14 mouse cellular contexts compared by ENCODE assay signal in the genomic region with DNA sequence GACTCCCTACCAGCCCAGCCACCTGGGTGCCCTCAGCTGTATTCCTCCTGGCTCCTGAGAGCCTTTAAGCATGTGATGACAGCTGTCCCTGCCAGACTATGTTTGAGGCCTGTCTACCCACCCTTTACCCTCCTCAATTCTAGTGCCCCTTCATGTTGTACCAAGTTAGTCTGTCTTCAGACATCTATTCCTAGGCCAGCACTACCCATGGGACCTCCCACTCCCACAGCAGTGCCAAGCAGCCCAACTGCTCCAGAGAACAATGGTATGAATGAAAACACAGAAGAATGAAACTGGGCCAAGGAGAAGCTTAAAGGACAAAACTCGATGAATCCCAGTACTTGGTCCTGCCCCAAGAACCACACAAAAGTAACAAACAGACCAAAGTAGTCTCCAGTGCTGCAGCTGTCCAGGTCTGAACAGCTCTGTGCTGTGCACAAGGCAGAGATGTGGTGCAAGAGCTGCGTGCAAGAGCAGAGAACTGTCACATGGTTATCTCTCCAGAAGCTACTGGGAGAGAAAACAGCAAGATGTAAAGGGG. TPM values are rescaled to one million over a fixed set of nuclear protein-coding genes. Genes with fewer than 3 reads are reported as not detected.
DNase-seq lines count a peak whose midpoint lies in the region; ATAC-seq and TF ChIP-seq lines count a peak whose summit lies in the region.
"Had no signal": no experiment of that assay in that cellular context is flagged by ENCODE, and none has a peak within 500 bp of the region (broad histone marks: within the 10 kb centered on the region; RNA-seq: fewer than 3 reads in every experiment).

No protein-coding gene starts in this region.

- H3K36me3 ChIP-seq in heart, embryonic 11.5 days (ENCODE audit: control insufficient read depth, insufficient read depth, low read length), result peaks cover 3% of the 10 kb centered on the region
- H3K36me3 ChIP-seq in megakaryocyte, embryonic 14.5 days (replicated peaks; ENCODE audit: low read length), result peaks cover 30% of the 10 kb centered on the region
- peaks cover 6% of the 10 kb centered on the region; the same call in 1 of the 2 replicates for H3K36me3 ChIP-seq in midbrain, postnatal 0 days (ENCODE audit: insufficient read depth, low read length)

- peaks cover 55% of the 10 kb centered on the region for H3K4me1 ChIP-seq in heart, embryonic 11.5 days (ENCODE audit: control insufficient read depth, insufficient read depth, low read length)
- H3K4me1 ChIP-seq in megakaryocyte, embryonic 14.5 days, result peaks cover 91% of the 10 kb centered on the region
- H3K4me1 ChIP-seq in midbrain, postnatal 0 days (ENCODE audit: insufficient read depth, low read length), result no peaks in the 10 kb centered on the region

- no peak for DNase-seq in heart, postnatal 36 days
- DNase-seq in midbrain, postnatal 0 days (ENCODE audit: low spot score), result peak; percentile 70
- no peak for DNase-seq in adrenal gland, postnatal 4 days (ENCODE audit: low spot score in 2 of 2)
- DNase-seq: embryo, embryonic 11 days; kidney, postnatal 25 days; right cerebral cortex, postnatal 4 days had no signal

- 58% methylated on average over 2 of the region's 2 CpGs for WGBS in heart, embryonic 11.5 days (ENCODE audit: insufficient replicate concordance)
- 60% methylated on average over 2 of the region's 2 CpGs for WGBS in midbrain, postnatal 0 days

- no peak overlapping the region for H3K9ac ChIP-seq in heart, embryonic 11.5 days (ENCODE audit: low read depth, low read length)
- no peak overlapping the region for H3K9ac ChIP-seq in midbrain, postnatal 0 days (replicated peaks; ENCODE audit: low read length, poor library complexity, severe bottlenecking)
- H3K9ac ChIP-seq: limb, embryonic 12.5 days had no signal

- intact Hi-C loops in heart, postnatal 36 days (cut with DNase I), result loop anchor here (10.0 kb wide), 1 partner anchor 271 kb away; a partner anchor contains a TSS

- no peak overlapping the region for H3K4me3 ChIP-seq in heart, embryonic 11.5 days (ENCODE audit: low read depth, low read length)
- peak overlapping the region; percentile 79 for H3K4me3 ChIP-seq in megakaryocyte, embryonic 14.5 days (replicated peaks)
- no peak overlapping the region for H3K4me3 ChIP-seq in midbrain, postnatal 0 days (ENCODE audit: low read depth, low read length)
- H3K4me3 ChIP-seq: limb, embryonic 12.5 days had no signal

- H3K9me3 ChIP-seq in heart, embryonic 11.5 days (replicated peaks; ENCODE audit: control insufficient read depth, low read length), result no peaks in the 10 kb centered on the region
- no peaks in the 10 kb centered on the region for H3K9me3 ChIP-seq in megakaryocyte, embryonic 14.5 days
- H3K9me3 ChIP-seq in midbrain, postnatal 0 days (ENCODE audit: low read length), result no peaks in the 10 kb centered on the region
- H3K9me3 ChIP-seq: limb, embryonic 12.5 days had no signal

- peak overlapping the region; percentile 57; the same call in 1 of the 2 replicates for H3K27ac ChIP-seq in heart, embryonic 11.5 days (ENCODE audit: low read depth, low read length)
- H3K27ac ChIP-seq in midbrain, postnatal 0 days (ENCODE audit: low read depth, low read length), result peak overlapping the region; percentile 21; the same call in 1 of the 2 replicates
- H3K27ac ChIP-seq: limb, embryonic 12.5 days had no signal

- no peak for TF ChIP-seq CTCF in midbrain, postnatal 0 days (IDR thresholded peaks at IDR 0.05)

- 0 out of 2 replicates have a peak overlapping the region, but pooled peaks have one; percentile 6 for H3K4me2 ChIP-seq in heart, embryonic 11.5 days
- no peak overlapping the region for H3K4me2 ChIP-seq in midbrain, postnatal 0 days (ENCODE audit: low read depth, low read length, poor library complexity, severe bottlenecking)
- H3K4me2 ChIP-seq: limb, embryonic 12.5 days had no signal

- no peak for ATAC-seq in heart, embryonic 11.5 days (replicated peaks; ENCODE audit: insufficient number of reproducible peaks, low FRiP score, low TSS enrichment)
- no peak for ATAC-seq in megakaryocyte, adult 5-6 weeks (ENCODE audit: poor library complexity, severe bottlenecking)
- ATAC-seq in granulocyte monocyte progenitor cell, adult 5-6 weeks (replicated peaks; ENCODE audit: poor library complexity, severe bottlenecking), result peak; percentile 49
- no peak for ATAC-seq in midbrain, postnatal 0 days (ENCODE audit: low FRiP score)
- no peak for ATAC-seq in CD4-positive, CD25-positive, alpha-beta regulatory T cell, adult 4 months

- no peaks in the 10 kb centered on the region for H3K27me3 ChIP-seq in heart, embryonic 11.5 days (ENCODE audit: control insufficient read depth, insufficient read depth, low read length)
- H3K27me3 ChIP-seq in megakaryocyte, embryonic 14.5 days (replicated peaks), result no peaks in the 10 kb centered on the region
- no peaks in the 10 kb centered on the region for H3K27me3 ChIP-seq in midbrain, postnatal 0 days (ENCODE audit: insufficient read depth, low read length)
- H3K27me3 ChIP-seq: limb, embryonic 12.5 days had no signal

RNA-seq across cellular contexts. Expression of a gene that starts 11.7 kb away (rescaled TPM):
- 9.0 and 13.3 TPM in 2 replicates for polyA plus RNA-seq in heart, embryonic 11.5 days (2014; fragmentation: Nextera tagmentation; extraction: Ambion mirVana)
- 10 to 100 TPM; 30.2 to 34.0 TPM for total RNA-seq in heart, postnatal 36 days (2021)
- 31.0 and 49.7 TPM in 2 replicates for polyA plus RNA-seq in megakaryocyte, embryonic 14.5 days (2012; ENCODE audit: insufficient read depth, low replicate concordance)
- total RNA-seq in megakaryocyte, adult 5-6 weeks (2015), result 11.9 and 17.0 TPM in 2 replicates
- 25.6 and 25.7 TPM in 2 replicates for total RNA-seq in megakaryocyte, adult 5-6 weeks (2017)
- total RNA-seq in granulocyte monocyte progenitor cell, adult 5-6 weeks (2014; fragmentation: Nextera tagmentation), result 22.6 and 23.7 TPM in 2 replicates
- total RNA-seq in granulocyte monocyte progenitor cell, adult 5-6 weeks (2017), result 20.2 and 32.4 TPM in 2 replicates
- total RNA-seq in midbrain, postnatal 0 days (2014; rRNA removed), result 65.8 and 66.7 TPM in 2 replicates
- polyA plus RNA-seq in midbrain, postnatal 0 days (2015; fragmentation: Nextera tagmentation; extraction: Ambion mirVana), result 53.8 and 61.5 TPM in 2 replicates
- total RNA-seq in adrenal gland, postnatal 4 days (2021), result 10 to 100 TPM; 79.3 to 83.7 TPM
- 1 to 10 TPM; 6.7 to 6.9 TPM for polyA plus RNA-seq in CD4-positive, CD25-positive, alpha-beta regulatory T cell, adult 4 months (2017; shearing (Covaris generic))

RNA-seq across cellular contexts. Expression of a gene that starts 28.0 kb away (rescaled TPM):
- 30.9 and 31.4 TPM in 2 replicates for polyA plus RNA-seq in heart, embryonic 11.5 days (2014; fragmentation: Nextera tagmentation; extraction: Ambion mirVana)
- total RNA-seq in heart, postnatal 36 days (2021), result 10 to 100 TPM in 1 of 2 experiments, 1 to 10 TPM in 1; 9.4 to 11.4 TPM
- 42.1 and 48.4 TPM in 2 replicates for polyA plus RNA-seq in megakaryocyte, embryonic 14.5 days (2012; ENCODE audit: insufficient read depth, low replicate concordance)
- 2.0 and 3.6 TPM in 2 replicates for total RNA-seq in megakaryocyte, adult 5-6 weeks (2015)
- 4.1 and 8.0 TPM in 2 replicates for total RNA-seq in megakaryocyte, adult 5-6 weeks (2017)
- total RNA-seq in granulocyte monocyte progenitor cell, adult 5-6 weeks (2014; fragmentation: Nextera tagmentation), result 11.6 and 14.7 TPM in 2 replicates
- total RNA-seq in granulocyte monocyte progenitor cell, adult 5-6 weeks (2017), result 20.1 and 23.3 TPM in 2 replicates
- 86.4 and 92.4 TPM in 2 replicates for total RNA-seq in midbrain, postnatal 0 days (2014; rRNA removed)
- polyA plus RNA-seq in midbrain, postnatal 0 days (2015; fragmentation: Nextera tagmentation; extraction: Ambion mirVana), result 78.6 and 85.2 TPM in 2 replicates
- 10 to 100 TPM; 31.3 to 36.3 TPM for total RNA-seq in adrenal gland, postnatal 4 days (2021)
- polyA plus RNA-seq in CD4-positive, CD25-positive, alpha-beta regulatory T cell, adult 4 months (2017; shearing (Covaris generic)), result 10 to 100 TPM in 1 of 2 experiments, 1 to 10 TPM in 1; 5.6 to 10.6 TPM

RNA-seq across cellular contexts. Expression of a gene that starts 52.8 kb away (rescaled TPM):
- polyA plus RNA-seq in heart, embryonic 11.5 days (2014; fragmentation: Nextera tagmentation; extraction: Ambion mirVana), result not detected in 2 replicates
- not detected for total RNA-seq in heart, postnatal 36 days (2021)
- polyA plus RNA-seq in megakaryocyte, embryonic 14.5 days (2012; ENCODE audit: insufficient read depth, low replicate concordance), result not detected in 2 replicates
- total RNA-seq in megakaryocyte, adult 5-6 weeks (2015), result not detected in 2 replicates
- total RNA-seq in megakaryocyte, adult 5-6 weeks (2017), result not detected in 2 replicates
- total RNA-seq in granulocyte monocyte progenitor cell, adult 5-6 weeks (2014; fragmentation: Nextera tagmentation), result not detected in 2 replicates
- not detected in 2 replicates for total RNA-seq in granulocyte monocyte progenitor cell, adult 5-6 weeks (2017)
- total RNA-seq in midbrain, postnatal 0 days (2014; rRNA removed), result not detected in 2 replicates
- polyA plus RNA-seq in midbrain, postnatal 0 days (2015; fragmentation: Nextera tagmentation; extraction: Ambion mirVana), result not detected in 2 replicates
- total RNA-seq in adrenal gland, postnatal 4 days (2021), result not detected
- polyA plus RNA-seq in CD4-positive, CD25-positive, alpha-beta regulatory T cell, adult 4 months (2017; shearing (Covaris generic)), result not detected
- total RNA-seq: hematopoietic stem cell, adult 5-6 weeks had no signal
- polyA plus RNA-seq: limb, embryonic 12.5 days; stomach, embryonic 16.5 days had no signal
